Mouse (Mus musculus) CH12.LX (cell line): ENCODE measurements around the gene Mocs1.
"Not testable (repeated sequence)": the region's sequence is repeated elsewhere in the genome, so short reads cannot be mapped to it uniquely, and the experiment has no call there.

Source experiments
- E2F4 ChIP-seq: IDR thresholded peaks from 2 replicates; pipeline ENCODE4 v1.6.1; 2011; ENCODE audit warnings: low read depth, low read length, improper control_type of control experiment; ENCODE audit not compliant: insufficient replicate concordance
- RAD21 ChIP-seq: IDR thresholded peaks from 2 replicates; pipeline ENCODE4 v1.6.1; 2011; ENCODE audit warnings: low read depth, mild to moderate bottlenecking, low read length, improper control_type of control experiment, moderate library complexity
- TCF12 ChIP-seq: IDR thresholded peaks from 2 replicates; pipeline ENCODE4 v1.6.1; 2014; ENCODE audit warnings: low read depth, mild to moderate bottlenecking, inconsistent platforms, low read length, improper control_type of control experiment
- USF1 ChIP-seq: IDR thresholded peaks from 2 replicates; pipeline ENCODE4 v1.6.1; 2014; ENCODE audit warnings: low read depth, mild to moderate bottlenecking, inconsistent platforms, low read length, improper control_type of control experiment
- ZC3H11A ChIP-seq: IDR thresholded peaks from 2 replicates; pipeline ENCODE4 v1.6.1; 2012; ENCODE audit warnings: low read depth, mild to moderate bottlenecking, inconsistent platforms, low read length, improper control_type of control experiment

GRCm38 (mm10) chr17:49442841-49443240 lies 14.7 kb downstream of the Mocs1 start:
- not testable (repeated sequence) for TF ChIP-seq TCF12, RAD21, E2F4, ZC3H11A, USF1
